Mouse (Mus musculus) G1E (cell line): ENCODE measurements around the gene Cfap221.

Experiments
- CTCF ChIP-seq: IDR thresholded peaks from 2 replicates; pipeline ENCODE4 v1.5.1; 2012; ENCODE audit warnings: low read depth, low read length, inconsistent platforms, mixed read lengths
- GATA1 ChIP-seq: IDR thresholded peaks from 2 replicates; pipeline ENCODE4 v1.6.1; 2012; ENCODE audit warnings: borderline replicate concordance, low read length, inconsistent platforms, mixed read lengths
- POLR2AphosphoS5 ChIP-seq: IDR thresholded peaks from 2 replicates; pipeline ENCODE4 v1.6.1; 2012; ENCODE audit warnings: low read depth, low read length, inconsistent platforms; ENCODE audit not compliant: insufficient replicate concordance

GRCm38 (mm10) chr1:120037021-120037683, 40.1 kb upstream of the Cfap221 start:
- TF ChIP-seq CTCF (no peak), GATA1 (no peak), POLR2AphosphoS5 (no peak)
